Mouse (Mus musculus) small intestine, adult 2 months (tissue): ENCODE measurements at regions not wholly inside any gene's neighbourhood (a gene's known extent, or its start where the extent isn't known, plus 50 kb on each side); places are given as distances from the start of the nearest gene placed in this dataset.

Source experiments
- CTCF ChIP-seq: fragments of 200-500 bp; IDR thresholded peaks from 2 replicates; pipeline ENCODE4 v1.5.1; 2012; ENCODE audit warnings: low read depth, mild to moderate bottlenecking, control low read depth, inconsistent platforms, low read length, moderate library complexity, mixed read lengths; ENCODE audit not compliant: insufficient replicate concordance, insufficient read length; ENCODE audit errors: extremely low read depth
- POLR2A ChIP-seq: fragments of 200-500 bp; IDR thresholded peaks from 2 replicates; pipeline ENCODE4 v1.6.1; 2012; ENCODE audit warnings: low read depth, mild to moderate bottlenecking, control low read depth, inconsistent platforms, low read length, moderate library complexity

GRCm38 (mm10) chr4:29103414-29103813, 290.5 kb downstream of the Epha7 start:
- TF ChIP-seq CTCF: no peak
- TF ChIP-seq POLR2A: no peak
